Mouse (Mus musculus) myocyte (in vitro differentiated cells): Measurements from ENCODE around the gene Slc13a3. TPM values are rescaled to one million over a fixed set of nuclear protein-coding genes. Genes with fewer than 3 reads are reported as not detected.

ENCODE experiments used
- H3K27me3 ChIP-seq: one replicate; pipeline ENCODE4 v1.6.1; 2011; ENCODE audit not compliant: control insufficient read depth, insufficient read depth, insufficient read length
- H3K36me3 ChIP-seq: one replicate; pipeline ENCODE4 v1.6.1; 2011; ENCODE audit not compliant: control insufficient read depth, insufficient read depth
- H3K4me2 ChIP-seq: one replicate; pipeline ENCODE4 v1.6.1; 2011; ENCODE audit warnings: low read depth, control low read depth
- H3K4me3 ChIP-seq: one replicate; pipeline ENCODE4 v1.5.1; 2011; ENCODE audit warnings: mild to moderate bottlenecking, control low read depth, moderate library complexity
- H3K79me2 ChIP-seq: one replicate; pipeline ENCODE4 v1.6.1; 2011; ENCODE audit not compliant: control insufficient read depth, insufficient read depth
- H3ac ChIP-seq: one replicate; pipeline ENCODE4 v1.6.1; 2011; ENCODE audit not compliant: control insufficient read depth, insufficient read length
- CEBPB ChIP-seq: IDR thresholded peaks from 2 replicates; pipeline ENCODE4 v1.6.1; 2011; ENCODE audit warnings: mild to moderate bottlenecking, moderate library complexity; ENCODE audit not compliant: poor library complexity, insufficient read depth, severe bottlenecking
- E2F4 ChIP-seq: IDR thresholded peaks from one replicate; pipeline ENCODE4 v1.6.1; 2011; ENCODE audit warnings: mild to moderate bottlenecking, control low read depth, moderate library complexity; ENCODE audit not compliant: insufficient read depth
- MAX ChIP-seq: IDR thresholded peaks from one replicate; pipeline ENCODE4 v1.6.1; 2011; ENCODE audit warnings: low read depth, mild to moderate bottlenecking, control low read depth
- MYOD1 ChIP-seq, 3 experiments: IDR thresholded peaks; one replicate each; pipeline ENCODE4 v1.6.1; 2011; ENCODE audit warnings: control low read depth in 2 of 3, low read depth in 2 of 3, mild to moderate bottlenecking in 2 of 3, moderate library complexity in 1 of 3; ENCODE audit not compliant: insufficient read length in 2 of 3, control insufficient read depth in 1 of 3
- MYOG ChIP-seq, 3 experiments: IDR thresholded peaks; one replicate each; pipeline ENCODE4 v1.6.1; 2011; ENCODE audit warnings: control low read depth in 2 of 3, low read depth in 2 of 3, mild to moderate bottlenecking in 2 of 3; ENCODE audit not compliant: insufficient read length in 2 of 3, control insufficient read depth in 1 of 3, insufficient read depth in 1 of 3
- POLR2A ChIP-seq: IDR thresholded peaks from one replicate; pipeline ENCODE4 v1.6.1; 2011; ENCODE audit warnings: low read depth, mild to moderate bottlenecking, control low read depth, moderate library complexity; ENCODE audit not compliant: insufficient read length
- POLR2AphosphoS2 ChIP-seq: IDR thresholded peaks from one replicate; pipeline ENCODE4 v1.6.1; 2011; ENCODE audit warnings: low read depth, control low read depth; ENCODE audit not compliant: insufficient read length
- REST ChIP-seq: IDR thresholded peaks from one replicate; pipeline ENCODE4 v1.6.1; 2011; ENCODE audit warnings: mild to moderate bottlenecking, control low read depth, moderate library complexity; ENCODE audit not compliant: insufficient read depth, insufficient read length
- SRF ChIP-seq: IDR thresholded peaks from one replicate; pipeline ENCODE4 v1.6.1; 2011; ENCODE audit warnings: low read depth; ENCODE audit not compliant: control insufficient read depth, insufficient read length
- TCF12 ChIP-seq: IDR thresholded peaks from one replicate; pipeline ENCODE4 v1.6.1; 2011; ENCODE audit warnings: mild to moderate bottlenecking, control low read depth; ENCODE audit not compliant: poor library complexity, insufficient read depth, severe bottlenecking
- TCF3 ChIP-seq: IDR thresholded peaks from one replicate; pipeline ENCODE4 v1.6.1; 2011; ENCODE audit warnings: low read depth, control low read depth; ENCODE audit not compliant: insufficient read length
- USF1 ChIP-seq: IDR thresholded peaks from one replicate; pipeline ENCODE4 v1.6.1; 2011; ENCODE audit warnings: low read depth, mild to moderate bottlenecking, control low read depth, moderate library complexity
- polyA plus RNA-seq: library from polyadenylated mRNA; unstranded; fragments of >200 nt; fragmentation: generic; extraction: Trizol; gene quantifications from one replicate; pipeline ENCODE4 v1.2.1, GENCODE M21; 2012; ENCODE audit warnings: missing spikeins

The Slc13a3 gene
- polyA plus RNA-seq, 1 experiment, result 0.04 TPM

- Histone ChIP-seq H3K27me3 (peaks cover 54% of the 10 kb centered on the region), H3K36me3 (no peaks in the 10 kb centered on the region), H3ac (no peak overlapping the region), H3K4me2 (no peak overlapping the region), H3K4me3 (no peak overlapping the region), H3K79me2 (no peaks in the 10 kb centered on the region)
- no peak for TF ChIP-seq POLR2A
Observed at GRCm38 (mm10) chr2:165475850-165476249, 2.8 kb upstream of the Slc13a3 start.

GRCm38 (mm10) chr2:165475412-165475811, 2.4 kb upstream of the Slc13a3 start:
- H3K27me3 ChIP-seq, result peaks cover 55% of the 10 kb centered on the region

GRCm38 (mm10) chr2:165471943-165472342, 1.1 kb downstream of the Slc13a3 start:
- Histone ChIP-seq H3K4me2 (no peak overlapping the region), H3K27me3 (peaks cover 89% of the 10 kb centered on the region), H3ac (no peak overlapping the region), H3K79me2 (no peaks in the 10 kb centered on the region), H3K4me3 (no peak overlapping the region), H3K36me3 (no peaks in the 10 kb centered on the region)
- no peak for TF ChIP-seq MYOG (IDR thresholded peaks at IDR 0.05; ENCODE audit: control insufficient read depth in 1 of 3, insufficient read depth in 1 of 3, insufficient read length in 2 of 3, low read depth in 2 of 3)
- no peak for TF ChIP-seq SRF
- no peak for TF ChIP-seq USF1
- TF ChIP-seq TCF12, result no peak
- TF ChIP-seq POLR2AphosphoS2, result no peak
- no peak for TF ChIP-seq E2F4
- TF ChIP-seq MYOD1 (IDR thresholded peaks at IDR 0.05; ENCODE audit: control insufficient read depth in 1 of 3, insufficient read length in 2 of 3, low read depth in 2 of 3), result no peak

More at GRCm38 (mm10) chr2:165475412-165475811, 2.4 kb upstream of the Slc13a3 start:
- H3K4me3 ChIP-seq, result no peak overlapping the region
- TF ChIP-seq E2F4 (no peak), TCF3 (no peak), MAX (no peak), TCF12 (no peak), POLR2AphosphoS2 (no peak), MYOD1 (IDR thresholded peaks at IDR 0.05; ENCODE audit: control insufficient read depth in 1 of 3, insufficient read length in 2 of 3, low read depth in 2 of 3) (no peak), SRF (no peak), USF1 (no peak), MYOG (IDR thresholded peaks at IDR 0.05; ENCODE audit: control insufficient read depth in 1 of 3, insufficient read depth in 1 of 3, insufficient read length in 2 of 3, low read depth in 2 of 3) (no peak), REST (no peak), POLR2A (no peak), CEBPB (no peak)
- H3K36me3 ChIP-seq, result no peaks in the 10 kb centered on the region
- no peaks in the 10 kb centered on the region for H3K79me2 ChIP-seq
- no peak overlapping the region for H3ac ChIP-seq
- no peak overlapping the region for H3K4me2 ChIP-seq

- TF ChIP-seq POLR2A (no peak), REST (no peak), E2F4 (no peak), USF1 (no peak), TCF12 (no peak), MYOD1 (IDR thresholded peaks at IDR 0.05; ENCODE audit: control insufficient read depth in 1 of 3, insufficient read length in 2 of 3, low read depth in 2 of 3) (no peak), SRF (no peak), MYOG (IDR thresholded peaks at IDR 0.05; ENCODE audit: control insufficient read depth in 1 of 3, insufficient read depth in 1 of 3, insufficient read length in 2 of 3, low read depth in 2 of 3) (no peak), POLR2AphosphoS2 (no peak), TCF3 (no peak), MAX (no peak), CEBPB (no peak)
- H3K4me2 ChIP-seq, result no peak overlapping the region
- no peaks in the 10 kb centered on the region for H3K36me3 ChIP-seq
- H3K4me3 ChIP-seq, result no peak overlapping the region
- H3ac ChIP-seq, result no peak overlapping the region
- H3K79me2 ChIP-seq, result no peaks in the 10 kb centered on the region
- H3K27me3 ChIP-seq, result peaks cover 95% of the 10 kb centered on the region
Observed at GRCm38 (mm10) chr2:165470167-165470566, 2.9 kb downstream of the Slc13a3 start.

- TF ChIP-seq POLR2AphosphoS2 (no peak), TCF12 (no peak), E2F4 (no peak), REST (no peak), POLR2A (no peak), CEBPB (no peak), TCF3 (no peak), SRF (no peak), MAX (no peak), MYOD1 (IDR thresholded peaks at IDR 0.05; ENCODE audit: control insufficient read depth in 1 of 3, insufficient read length in 2 of 3, low read depth in 2 of 3) (no peak), MYOG (IDR thresholded peaks at IDR 0.05; ENCODE audit: control insufficient read depth in 1 of 3, insufficient read depth in 1 of 3, insufficient read length in 2 of 3, low read depth in 2 of 3) (no peak), USF1 (no peak)
- H3K4me3 ChIP-seq, result no peak overlapping the region
- no peak overlapping the region for H3ac ChIP-seq
- peaks cover 91% of the 10 kb centered on the region for H3K27me3 ChIP-seq
- no peak overlapping the region for H3K4me2 ChIP-seq
- no peaks in the 10 kb centered on the region for H3K36me3 ChIP-seq
- H3K79me2 ChIP-seq, result no peaks in the 10 kb centered on the region
Observed at GRCm38 (mm10) chr2:165467824-165468452, 5.1 kb downstream of the Slc13a3 start.
